Mouse (Mus musculus) embryo, embryonic 10 days (tissue): ENCODE data around the gene Cdh16.
"Not testable (repeated sequence)": the region's sequence is repeated elsewhere in the genome, so short reads cannot be mapped to it uniquely, and the experiment has no call there.

Source experiments
- DNase-seq: peaks from one replicate; pipeline ENCODE4 v3.0.0-alpha.2; 2015; ENCODE audit warnings: low spot score

Cdh16 gene

GRCm38 (mm10) chr8:104613119-104613518 is 11.1 kb downstream of the Cdh16 start:
- no peak for DNase-seq

GRCm38 (mm10) chr8:104611613-104612012 is 12.6 kb downstream of the Cdh16 start:
- DNase-seq: no peak

GRCm38 (mm10) chr8:104610185-104610766 is 13.9 kb downstream of the Cdh16 start:
- DNase-seq: no peak

GRCm38 (mm10) chr8:104609222-104609621 is 15.0 kb downstream of the Cdh16 start:
- DNase-seq: no peak

- DNase-seq: no peak
These were observed 16.3 kb downstream of the Cdh16 start for GRCm38 (mm10) chr8:104607944-104608343.

- DNase-seq: peak; percentile 33
These were observed 17.9 kb downstream of the Cdh16 start for GRCm38 (mm10) chr8:104606329-104606728.

GRCm38 (mm10) chr8:104603245-104603593 is 21.0 kb downstream of the Cdh16 start:
- DNase-seq: no peak

- DNase-seq: peak; percentile 98
These were observed 21.5 kb downstream of the Cdh16 start for GRCm38 (mm10) chr8:104602468-104603244.

- peak; percentile 23 for DNase-seq
These were observed 22.2 kb downstream of the Cdh16 start for GRCm38 (mm10) chr8:104601941-104602371.

- peak; percentile 44 for DNase-seq
These were observed 22.8 kb downstream of the Cdh16 start for GRCm38 (mm10) chr8:104601386-104601785.

- DNase-seq: no peak
These were observed 25.7 kb downstream of the Cdh16 start for GRCm38 (mm10) chr8:104598496-104598895.

- no peak for DNase-seq
These were observed 26.5 kb downstream of the Cdh16 start for GRCm38 (mm10) chr8:104597656-104598055.

- no peak for DNase-seq
These were observed 28.2 kb downstream of the Cdh16 start for GRCm38 (mm10) chr8:104595773-104596536.

- no peak for DNase-seq
These were observed 29.4 kb downstream of the Cdh16 start for GRCm38 (mm10) chr8:104594611-104595362.

GRCm38 (mm10) chr8:104593536-104594325 is 30.5 kb downstream of the Cdh16 start:
- DNase-seq: no peak

GRCm38 (mm10) chr8:104592566-104592965 is 31.6 kb downstream of the Cdh16 start:
- no peak for DNase-seq

GRCm38 (mm10) chr8:104591856-104592255 is 32.3 kb downstream of the Cdh16 start:
- DNase-seq: peak; percentile 56

GRCm38 (mm10) chr8:104591133-104591834 is 32.9 kb downstream of the Cdh16 start, which contains the start of gene Pdp2:
Pdp2 (plus strand) TSS chr8:104591451.
- peak; percentile 90 for DNase-seq

- DNase-seq: no peak
These were observed 33.9 kb downstream of the Cdh16 start for GRCm38 (mm10) chr8:104590284-104590683.

GRCm38 (mm10) chr8:104584522-104584921 is 39.7 kb downstream of the Cdh16 start:
- DNase-seq: no peak

GRCm38 (mm10) chr8:104577606-104578005 is 46.6 kb downstream of the Cdh16 start:
- DNase-seq: not testable (repeated sequence)
